10 mouse cellular contexts compared by ENCODE assay signal in genomic region chr6:94789308-94789763, GRCm38 (mm10).
A peak's percentile ranks its signal among the peaks of the same experiment; 100 is the strongest.
DNase-seq lines count a peak whose midpoint lies in the region; ATAC-seq lines count a peak whose summit lies in the region.
"Had no signal": no experiment of that assay in that cellular context is flagged by ENCODE, and none has a peak within 500 bp of the region (broad histone marks: within the 10 kb centered on the region; RNA-seq: fewer than 3 reads in every experiment).

No protein-coding gene starts in this region.

- 68% methylated on average over 5 of the region's 5 CpGs for WGBS in forebrain, embryonic 12.5 days
- 89% methylated on average over 5 of the region's 5 CpGs for WGBS in forebrain, embryonic 10.5 days
- 74% methylated on average over 5 of the region's 5 CpGs for WGBS in heart, embryonic 12.5 days

- H3K27ac ChIP-seq in forebrain, embryonic 12.5 days = peak overlapping the region; percentile 44
- no peak overlapping the region for H3K27ac ChIP-seq in forebrain, embryonic 10.5 days
- H3K27ac ChIP-seq in heart, embryonic 12.5 days (ENCODE audit: poor library complexity, severe bottlenecking) = no peak overlapping the region
- H3K27ac ChIP-seq: liver, embryonic 14.5 days had no signal

- no peak overlapping the region for H3K4me3 ChIP-seq in forebrain, embryonic 12.5 days (replicated peaks)
- no peak overlapping the region for H3K4me3 ChIP-seq in forebrain, embryonic 10.5 days
- H3K4me3 ChIP-seq in heart, embryonic 12.5 days = no peak overlapping the region

- no peaks in the 10 kb centered on the region for H3K36me3 ChIP-seq in forebrain, embryonic 12.5 days (replicated peaks)
- no peaks in the 10 kb centered on the region for H3K36me3 ChIP-seq in forebrain, embryonic 10.5 days (replicated peaks)
- no peaks in the 10 kb centered on the region for H3K36me3 ChIP-seq in heart, embryonic 12.5 days

- no peaks in the 10 kb centered on the region for H3K9me3 ChIP-seq in forebrain, embryonic 12.5 days
- H3K9me3 ChIP-seq in forebrain, embryonic 10.5 days = no peaks in the 10 kb centered on the region
- H3K9me3 ChIP-seq in heart, embryonic 12.5 days (replicated peaks) = no peaks in the 10 kb centered on the region

- no peak overlapping the region for H3K4me2 ChIP-seq in forebrain, embryonic 12.5 days
- no peak overlapping the region for H3K4me2 ChIP-seq in heart, embryonic 12.5 days

- no peak overlapping the region for H3K9ac ChIP-seq in forebrain, embryonic 12.5 days
- no peak overlapping the region for H3K9ac ChIP-seq in heart, embryonic 12.5 days
- H3K9ac ChIP-seq: liver, embryonic 14.5 days had no signal

- H3K4me1 ChIP-seq in forebrain, embryonic 12.5 days = peaks cover 18% of the 10 kb centered on the region
- H3K4me1 ChIP-seq in forebrain, embryonic 10.5 days = peaks cover 8% of the 10 kb centered on the region; the same call in 1 of the 2 replicates
- H3K4me1 ChIP-seq in heart, embryonic 12.5 days (replicated peaks) = peaks cover 4% of the 10 kb centered on the region

- peak; percentile 63; the same call in 1 of the 2 replicates for ATAC-seq in forebrain, embryonic 12.5 days (ENCODE audit: low FRiP score)
- ATAC-seq in heart, embryonic 12.5 days (ENCODE audit: insufficient number of reproducible peaks, low FRiP score) = no peak

- no peak for DNase-seq in forebrain, embryonic 10.5 days (ENCODE audit: extremely low spot score, low spot score)
- DNase-seq in right cerebral cortex, postnatal 10 days (ENCODE audit: low spot score in 2 of 2) = peak; percentile 46 to 58
- no peak for DNase-seq in right cerebral cortex, postnatal 36 days (ENCODE audit: low spot score in 2 of 2)
- peak; percentile 91 for DNase-seq in kidney, adult 9 months
- DNase-seq in yolk sac, embryonic 10.5 days (ENCODE audit: low spot score) = no peak
- no peak for DNase-seq in frontal cortex, postnatal 25 days (ENCODE audit: low spot score in 2 of 2)
- DNase-seq: adrenal gland, postnatal 14 days had no signal

- H3K27me3 ChIP-seq in forebrain, embryonic 12.5 days = no peaks in the 10 kb centered on the region
- H3K27me3 ChIP-seq in forebrain, embryonic 10.5 days (ENCODE audit: poor library complexity, severe bottlenecking) = no peaks in the 10 kb centered on the region
- H3K27me3 ChIP-seq in heart, embryonic 12.5 days (replicated peaks) = no peaks in the 10 kb centered on the region

Comparison
In these comparisons a context has a peak if more than half of its experiments do, and no peak if none do; other contexts are left out.
1. DNase-seq: peak in right cerebral cortex, postnatal 10 days (2 of 2) and kidney, adult 9 months (single experiment); none in forebrain, embryonic 10.5 days (single experiment), right cerebral cortex, postnatal 36 days (0 of 2), yolk sac, embryonic 10.5 days (single experiment) and frontal cortex, postnatal 25 days (0 of 2).